Mouse (Mus musculus) heart, embryonic 11.5 days (tissue): Measurements from ENCODE around the gene Ush1c. TPM values are rescaled to one million over a fixed set of nuclear protein-coding genes. Genes with fewer than 3 reads are reported as not detected.

Source experiments
- ATAC-seq: fragments of 200-750 bp; cut with Nextera tagmentation; replicated peaks from 2 replicates; pipeline ENCODE4 v1.8.0; 2017; ENCODE audit warnings: moderate library complexity; ENCODE audit not compliant: insufficient number of reproducible peaks, low FRiP score, low TSS enrichment
- H3K27ac ChIP-seq: fragments of 300-500 bp; sonication (generic); 2 replicates; pipeline ENCODE4 v1.5.1; 2014; ENCODE audit warnings: mild to moderate bottlenecking, low read depth, low read length
- H3K27me3 ChIP-seq: fragments of 300-500 bp; sonication (generic); 2 replicates; pipeline ENCODE4 v1.6.1; 2014; ENCODE audit warnings: mild to moderate bottlenecking, low read length, mixed read lengths; ENCODE audit not compliant: control insufficient read depth, insufficient read depth
- H3K36me3 ChIP-seq: fragments of 300-500 bp; sonication (generic); 2 replicates; pipeline ENCODE4 v1.6.1; 2014; ENCODE audit warnings: mild to moderate bottlenecking, low read length, moderate library complexity, mixed read lengths; ENCODE audit not compliant: control insufficient read depth, insufficient read depth
- H3K4me1 ChIP-seq: fragments of 300-500 bp; sonication (generic); 2 replicates; pipeline ENCODE4 v1.6.1; 2014; ENCODE audit warnings: low read length; ENCODE audit not compliant: control insufficient read depth, insufficient read depth
- H3K4me2 ChIP-seq: fragments of 300-500 bp; sonication (generic); 2 replicates; pipeline ENCODE4 v1.6.1; 2014; ENCODE audit warnings: mild to moderate bottlenecking, moderate library complexity
- H3K4me3 ChIP-seq: fragments of 300-500 bp; sonication (generic); 2 replicates; pipeline ENCODE4 v1.5.1; 2014; ENCODE audit warnings: low read depth, low read length
- H3K9ac ChIP-seq: fragments of 300-500 bp; sonication (generic); 2 replicates; pipeline ENCODE4 v1.6.1; 2014; ENCODE audit warnings: mild to moderate bottlenecking, low read depth, low read length, moderate library complexity
- H3K9me3 ChIP-seq: fragments of 300-500 bp; sonication (generic); replicated peaks from 2 replicates; pipeline ENCODE4 v1.6.1; 2016; ENCODE audit warnings: low read length; ENCODE audit not compliant: control insufficient read depth
- WGBS: fragments of 180-500 bp; shearing (Covaris S2); extraction: QIAGEN DNeasy Blood & Tissue Kit; methylation state at CpG from one replicate; pipeline ENCODE4 v1.1.7; 2014; ENCODE audit not compliant: insufficient replicate concordance; 5-methylcytosine and 5-hydroxymethylcytosine counted together
- polyA plus RNA-seq: library from polyadenylated mRNA; unstranded; fragments of >200 nt; fragmentation: Nextera tagmentation; extraction: Ambion mirVana; gene quantifications from 2 replicates; pipeline ENCODE4 v1.2.1, GENCODE M21; 2014

Ush1c gene
- polyA plus RNA-seq, 1 experiment from 2014 or later, result 2.0 TPM

GRCm38 (mm10) chr7:46251841-46252240, 13.5 kb upstream of the Ush1c start:
- H3K27me3 ChIP-seq, result no peaks in the 10 kb centered on the region; the same call in 1 of the 2 replicates
- H3K4me2 ChIP-seq, result no peak overlapping the region
- H3K36me3 ChIP-seq, result no peaks in the 10 kb centered on the region
- no peak overlapping the region for H3K27ac ChIP-seq
- H3K4me3 ChIP-seq, result no peak overlapping the region
- WGBS, result 75% methylated on average over 4 of the region's 4 CpGs
- 0 out of 2 replicates have a peak, but pooled peaks cover 3% of the 10 kb centered on the region for H3K4me1 ChIP-seq
- ATAC-seq, result no peak
- no peak overlapping the region for H3K9ac ChIP-seq
- H3K9me3 ChIP-seq, result no peaks in the 10 kb centered on the region

DNA sequence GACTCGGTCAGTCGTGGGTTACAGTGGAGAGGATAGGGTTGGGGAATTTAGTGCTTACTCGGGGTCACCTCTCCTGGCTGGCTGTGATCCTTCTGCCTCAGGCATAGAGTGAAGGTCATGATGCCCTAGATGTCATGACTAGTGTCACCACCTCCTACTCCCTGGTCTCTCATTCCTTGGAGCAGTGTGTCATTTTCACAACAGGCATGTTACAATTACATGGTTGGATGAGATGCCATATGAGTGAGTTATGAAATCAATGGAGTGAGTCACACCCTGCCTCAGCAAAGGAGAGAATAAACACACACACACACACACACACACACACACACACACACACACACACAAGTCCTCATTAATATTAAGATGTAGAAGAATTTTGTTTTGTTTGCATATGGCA, 9.3 kb upstream of the Ush1c start:
- ATAC-seq, result no peak
- H3K36me3 ChIP-seq, result no peaks in the 10 kb centered on the region
- no peak overlapping the region for H3K27ac ChIP-seq
- H3K4me1 ChIP-seq, result 0 out of 2 replicates have a peak, but pooled peaks cover 3% of the 10 kb centered on the region
- no peak overlapping the region for H3K4me2 ChIP-seq
- no peaks in the 10 kb centered on the region; the same call in 1 of the 2 replicates for H3K27me3 ChIP-seq
- H3K4me3 ChIP-seq, result no peak overlapping the region
- H3K9me3 ChIP-seq, result no peaks in the 10 kb centered on the region
- H3K9ac ChIP-seq, result no peak overlapping the region
- WGBS, result 83% methylated on average over 3 of the region's 3 CpGs

DNA sequence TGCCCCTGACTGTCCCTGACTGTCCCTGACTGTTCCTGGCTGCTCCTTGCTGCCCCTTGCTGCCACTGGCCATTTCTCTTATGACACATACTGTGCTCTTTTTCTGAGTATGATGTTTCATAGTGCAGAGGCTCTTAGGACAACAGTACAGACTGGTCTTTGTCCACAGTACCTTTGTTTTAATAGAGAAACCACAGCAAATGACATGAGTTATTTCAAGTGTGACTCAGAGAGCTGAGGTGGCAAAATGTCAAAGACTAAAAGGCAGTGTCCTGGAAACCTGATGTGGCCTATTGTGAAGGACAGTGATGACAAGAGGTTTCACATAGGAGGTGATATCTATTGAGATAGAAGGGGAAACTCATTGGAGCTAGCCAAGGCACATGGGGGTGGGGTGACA, 8.6 kb upstream of the Ush1c start:
- no peaks in the 10 kb centered on the region for H3K27me3 ChIP-seq
- H3K4me2 ChIP-seq, result no peak overlapping the region
- H3K9me3 ChIP-seq, result no peaks in the 10 kb centered on the region
- no peak for ATAC-seq
- no peak overlapping the region for H3K9ac ChIP-seq
- 0 out of 2 replicates have a peak, but pooled peaks cover 3% of the 10 kb centered on the region for H3K4me1 ChIP-seq
- no peaks in the 10 kb centered on the region for H3K36me3 ChIP-seq
- H3K27ac ChIP-seq, result no peak overlapping the region
- H3K4me3 ChIP-seq, result no peak overlapping the region

GRCm38 (mm10) chr7:46240696-46241095, 2.4 kb upstream of the Ush1c start, which contains the start of gene Otog:
TSS of gene Otog (plus strand) at chr7:46240987.
- no peaks in the 10 kb centered on the region for H3K9me3 ChIP-seq
- H3K4me3 ChIP-seq, result no peak within 1 kb of the TSS
- 38% methylated on average over 2 of the region's 2 CpGs for WGBS
- ATAC-seq, result no peak
- H3K36me3 ChIP-seq, result no peaks in the 10 kb centered on the region
- H3K27ac ChIP-seq, result no peak within 1 kb of the TSS
- H3K4me2 ChIP-seq, result no peak within 1 kb of the TSS
- no peak within 1 kb of the TSS for H3K9ac ChIP-seq
- peaks cover 8% of the 10 kb centered on the region for H3K4me1 ChIP-seq
- H3K27me3 ChIP-seq, result no peaks in the 10 kb centered on the region

- no peak for ATAC-seq
- Histone ChIP-seq H3K27me3 (no peaks in the 10 kb centered on the region), H3K4me2 (no peak overlapping the region), H3K9ac (no peak overlapping the region), H3K4me1 (peaks cover 8% of the 10 kb centered on the region), H3K36me3 (no peaks in the 10 kb centered on the region), H3K9me3 (no peaks in the 10 kb centered on the region), H3K27ac (no peak overlapping the region), H3K4me3 (no peak overlapping the region)
- WGBS, result 75% methylated on average over 4 of the region's 4 CpGs
Observed at GRCm38 (mm10) chr7:46240091-46240490, 1.8 kb upstream of the Ush1c start.

DNA sequence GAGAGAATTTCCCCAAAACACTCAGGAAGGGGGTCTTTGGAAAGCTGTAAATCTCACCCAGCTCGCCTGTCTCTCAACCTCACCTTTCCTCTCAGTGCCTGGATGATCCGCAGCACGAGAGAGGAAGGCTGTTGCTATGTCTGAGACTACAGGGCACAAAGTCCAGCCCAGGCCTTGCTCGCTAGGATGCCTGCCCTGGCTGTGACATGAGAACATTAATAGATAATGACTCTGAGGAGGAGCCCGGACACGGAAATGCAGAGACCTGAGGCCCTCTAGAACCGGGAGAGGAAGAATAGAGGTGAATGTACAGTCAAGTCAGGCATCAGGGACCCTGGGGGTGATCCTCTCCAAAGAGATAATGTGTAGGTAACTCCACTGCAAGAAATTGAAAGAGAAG, 1.1 kb downstream of the Ush1c start:
- no peak overlapping the region for H3K9ac ChIP-seq
- H3K4me1 ChIP-seq, result peaks cover 8% of the 10 kb centered on the region
- no peaks in the 10 kb centered on the region for H3K27me3 ChIP-seq
- H3K36me3 ChIP-seq, result no peaks in the 10 kb centered on the region
- 54% methylated on average over 7 of the region's 7 CpGs for WGBS
- no peak overlapping the region for H3K27ac ChIP-seq
- H3K9me3 ChIP-seq, result no peaks in the 10 kb centered on the region
- no peak overlapping the region; the same call in 1 of the 2 replicates for H3K4me2 ChIP-seq
- no peak overlapping the region for H3K4me3 ChIP-seq
- ATAC-seq, result no peak

- 73% methylated on average over 15 of the region's 15 CpGs for WGBS
- H3K4me1 ChIP-seq, result peaks cover 8% of the 10 kb centered on the region
- H3K9me3 ChIP-seq, result no peaks in the 10 kb centered on the region
- H3K4me2 ChIP-seq, result no peak overlapping the region
- ATAC-seq, result no peak
- no peaks in the 10 kb centered on the region for H3K36me3 ChIP-seq
- no peak overlapping the region for H3K4me3 ChIP-seq
- H3K27me3 ChIP-seq, result no peaks in the 10 kb centered on the region
- no peak overlapping the region for H3K27ac ChIP-seq
- H3K9ac ChIP-seq, result no peak overlapping the region
Observed at GRCm38 (mm10) chr7:46236363-46236762, 1.9 kb downstream of the Ush1c start.

DNA sequence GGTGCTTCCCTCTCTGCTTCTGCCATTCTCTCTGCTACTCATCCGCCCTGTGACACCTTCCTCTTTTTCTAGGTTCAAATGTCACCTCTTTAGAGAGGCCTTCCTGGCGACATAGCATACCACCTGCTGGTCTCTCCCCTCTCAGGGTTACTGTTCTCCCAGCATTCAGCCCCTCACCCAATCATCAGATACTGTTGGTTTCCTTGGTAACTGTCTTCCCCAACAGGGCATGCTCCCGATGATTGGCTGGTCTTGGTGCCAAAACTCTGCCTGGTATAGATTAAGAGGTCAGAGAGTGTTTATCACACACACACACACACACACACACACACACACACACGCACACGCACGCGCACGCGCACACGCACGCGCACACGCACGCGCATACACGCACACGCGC, 2.4 kb downstream of the Ush1c start:
- H3K9ac ChIP-seq, result no peak overlapping the region
- no peaks in the 10 kb centered on the region for H3K27me3 ChIP-seq
- 64% methylated on average over 18 of the region's 18 CpGs for WGBS
- no peak overlapping the region for H3K4me3 ChIP-seq
- no peaks in the 10 kb centered on the region for H3K9me3 ChIP-seq
- peaks cover 8% of the 10 kb centered on the region for H3K4me1 ChIP-seq
- no peak overlapping the region for H3K27ac ChIP-seq
- no peak overlapping the region for H3K4me2 ChIP-seq
- ATAC-seq, result no peak
- H3K36me3 ChIP-seq, result no peaks in the 10 kb centered on the region

DNA sequence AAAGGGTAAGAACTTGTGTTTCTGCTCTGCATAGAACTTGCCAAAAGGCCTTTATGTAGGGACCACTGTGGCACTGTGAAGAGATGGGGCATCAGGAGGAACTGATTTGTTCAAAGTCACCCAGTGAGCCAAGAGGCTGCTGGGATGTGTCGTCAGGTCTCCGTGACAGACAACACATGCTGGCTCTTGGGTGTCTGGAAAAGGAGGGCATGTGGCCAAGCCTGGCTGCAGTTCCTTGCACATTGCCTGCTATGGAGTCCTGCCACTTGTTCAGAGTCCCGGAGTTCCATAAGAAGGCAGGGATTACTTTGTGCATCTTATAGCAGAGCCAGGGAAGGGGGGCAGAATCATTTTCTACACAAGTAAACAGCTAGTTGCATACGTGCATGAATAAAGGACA, 11.4 kb downstream of the Ush1c start:
- H3K4me2 ChIP-seq, result no peak overlapping the region
- H3K4me1 ChIP-seq, result no peaks in the 10 kb centered on the region
- 60% methylated on average over 4 of the region's 4 CpGs for WGBS
- H3K27ac ChIP-seq, result no peak overlapping the region
- ATAC-seq, result no peak
- no peaks in the 10 kb centered on the region for H3K36me3 ChIP-seq
- no peaks in the 10 kb centered on the region for H3K27me3 ChIP-seq
- no peak overlapping the region for H3K4me3 ChIP-seq
- H3K9ac ChIP-seq, result no peak overlapping the region
- no peaks in the 10 kb centered on the region for H3K9me3 ChIP-seq
